Mouse (Mus musculus) brain, embryonic 14.5 days (tissue): ENCODE measurements around the gene Hoxa4.

Experiments
- CTCF ChIP-seq: fragments of 200-500 bp; IDR thresholded peaks from 2 replicates; pipeline ENCODE4 v1.5.1; 2012; ENCODE audit warnings: inconsistent platforms, mild to moderate bottlenecking, moderate library complexity, borderline replicate concordance; ENCODE audit not compliant: insufficient read depth, insufficient read length; ENCODE audit errors: extremely low read depth
- POLR2A ChIP-seq: fragments of 200-500 bp; IDR thresholded peaks from 2 replicates; pipeline ENCODE4 v1.6.1; 2012; ENCODE audit warnings: mild to moderate bottlenecking, inconsistent platforms, borderline replicate concordance; ENCODE audit not compliant: poor library complexity, insufficient read depth, insufficient read length, severe bottlenecking; ENCODE audit errors: extremely low read depth

GRCm38 (mm10) chr6:52235866-52236265 is 44.3 kb upstream of the Hoxa4 start:
- TF ChIP-seq POLR2A (no peak), CTCF (no peak)
